Mouse (Mus musculus): Measurements from ENCODE around the gene Rab1b. TPM values are rescaled to one million over a fixed set of nuclear protein-coding genes. Genes with fewer than 3 reads are reported as not detected.

Rab1b gene
- polyA plus RNA-seq, 1 experiment from 2014 or later = 211 TPM

DNA sequence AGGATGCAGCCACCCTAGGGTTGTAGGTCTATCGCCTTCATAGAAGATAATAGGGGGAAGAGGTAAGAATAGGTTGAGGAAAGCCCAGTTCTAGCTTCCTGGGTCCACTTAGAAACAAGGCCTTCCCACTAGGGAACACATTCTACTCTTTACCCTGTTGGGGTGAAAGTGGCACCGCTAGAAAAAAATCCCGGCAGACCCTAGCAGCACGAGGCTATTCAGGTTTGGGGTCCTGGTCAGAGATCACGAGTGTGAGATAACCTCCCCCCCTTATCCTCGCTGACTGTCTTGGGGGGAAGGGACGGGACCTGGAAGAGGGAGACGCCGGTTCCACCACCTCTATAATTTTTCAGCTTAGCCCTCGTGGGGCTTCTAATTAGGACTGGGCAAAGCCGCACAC is 35.8 kb downstream of the Rab1b start:
- Histone ChIP-seq H3K9ac (ENCODE audit: low read depth, low read length) (peak overlapping the region; percentile 63), H3K4me3 (ENCODE audit: low read depth, low read length) (peak overlapping the region; percentile 47), H3K27ac (ENCODE audit: low read depth, low read length) (peak overlapping the region; percentile 48; the same call in 1 of the 2 replicates), H3K4me1 (ENCODE audit: control insufficient read depth, insufficient read depth, low read length) (peaks cover 35% of the 10 kb centered on the region), H3K9me3 (replicated peaks; ENCODE audit: control insufficient read depth, low read length) (no peaks in the 10 kb centered on the region), H3K27me3 (ENCODE audit: control insufficient read depth, insufficient read depth, low read length) (peaks cover 18% of the 10 kb centered on the region), H3K4me2 (peak overlapping the region; percentile 94), H3K36me3 (ENCODE audit: control insufficient read depth, insufficient read depth, low read length) (no peaks in the 10 kb centered on the region)
- no peak for ATAC-seq (replicated peaks; ENCODE audit: insufficient number of reproducible peaks, low FRiP score, low TSS enrichment)
- WGBS (ENCODE audit: insufficient replicate concordance) = 5% methylated on average over 11 of the region's 11 CpGs

DNA sequence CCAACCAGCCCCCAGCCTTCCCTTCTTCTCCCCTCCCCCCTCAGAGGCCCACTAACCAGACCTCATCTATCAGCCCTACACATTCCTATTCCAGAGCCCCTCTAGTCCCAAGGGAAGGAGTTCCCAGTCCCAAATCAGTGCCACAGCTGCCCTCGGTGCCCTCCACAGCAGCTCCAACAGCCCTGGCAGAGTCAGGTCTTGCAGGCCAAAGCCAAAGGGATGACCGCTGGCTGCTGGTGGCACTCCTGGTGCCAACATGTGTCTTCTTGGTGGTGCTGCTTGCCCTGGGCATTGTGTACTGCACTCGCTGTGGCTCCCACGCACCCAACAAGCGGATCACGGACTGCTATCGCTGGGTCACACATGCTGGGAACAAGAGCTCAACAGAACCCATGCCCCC is 36.9 kb downstream of the Rab1b start:
- H3K27me3 ChIP-seq (ENCODE audit: control insufficient read depth, insufficient read depth, low read length) = peaks cover 18% of the 10 kb centered on the region
- peaks cover 42% of the 10 kb centered on the region for H3K4me1 ChIP-seq (ENCODE audit: control insufficient read depth, insufficient read depth, low read length)
- ATAC-seq (replicated peaks; ENCODE audit: insufficient number of reproducible peaks, low FRiP score, low TSS enrichment) = no peak
- H3K4me3 ChIP-seq (ENCODE audit: low read depth, low read length) = 0 out of 2 replicates have a peak overlapping the region, but pooled peaks have one; percentile 0
- H3K36me3 ChIP-seq (ENCODE audit: control insufficient read depth, insufficient read depth, low read length) = no peaks in the 10 kb centered on the region
- H3K4me2 ChIP-seq = peak overlapping the region; percentile 94
- no peaks in the 10 kb centered on the region for H3K9me3 ChIP-seq (replicated peaks; ENCODE audit: control insufficient read depth, low read length)
- H3K9ac ChIP-seq (ENCODE audit: low read depth, low read length) = no peak overlapping the region
- no peak overlapping the region for H3K27ac ChIP-seq (ENCODE audit: low read depth, low read length)
- WGBS (ENCODE audit: insufficient replicate concordance) = 70% methylated on average over 7 of the region's 7 CpGs

DNA sequence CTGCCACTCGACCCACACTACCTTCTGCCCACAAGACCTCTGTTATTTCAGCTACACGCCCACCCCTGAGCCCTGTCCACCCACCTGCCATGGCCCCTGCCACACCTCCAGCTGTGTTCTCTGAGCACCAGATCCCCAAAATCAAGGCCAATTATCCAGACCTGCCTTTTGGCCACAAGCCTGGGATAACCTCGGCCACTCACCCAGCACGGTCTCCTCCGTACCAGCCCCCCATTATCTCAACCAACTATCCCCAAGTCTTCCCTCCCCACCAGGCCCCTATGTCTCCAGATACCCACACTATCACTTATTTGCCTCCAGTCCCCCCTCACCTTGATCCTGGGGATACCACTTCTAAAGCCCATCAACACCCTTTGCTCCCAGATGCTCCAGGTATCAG is 37.4 kb downstream of the Rab1b start:
- H3K36me3 ChIP-seq (ENCODE audit: control insufficient read depth, insufficient read depth, low read length) = no peaks in the 10 kb centered on the region
- no peak overlapping the region for H3K4me3 ChIP-seq (ENCODE audit: low read depth, low read length)
- no peak overlapping the region for H3K27ac ChIP-seq (ENCODE audit: low read depth, low read length)
- H3K9me3 ChIP-seq (replicated peaks; ENCODE audit: control insufficient read depth, low read length) = no peaks in the 10 kb centered on the region
- ATAC-seq (replicated peaks; ENCODE audit: insufficient number of reproducible peaks, low FRiP score, low TSS enrichment) = no peak
- H3K4me2 ChIP-seq = peak overlapping the region; percentile 94
- peaks cover 15% of the 10 kb centered on the region for H3K27me3 ChIP-seq (ENCODE audit: control insufficient read depth, insufficient read depth, low read length)
- H3K4me1 ChIP-seq (ENCODE audit: control insufficient read depth, insufficient read depth, low read length) = peaks cover 44% of the 10 kb centered on the region
- 0 out of 2 replicates have a peak overlapping the region, but pooled peaks have one; percentile 16 for H3K9ac ChIP-seq (ENCODE audit: low read depth, low read length)
- 69% methylated on average over 5 of the region's 5 CpGs for WGBS (ENCODE audit: insufficient replicate concordance)

DNA sequence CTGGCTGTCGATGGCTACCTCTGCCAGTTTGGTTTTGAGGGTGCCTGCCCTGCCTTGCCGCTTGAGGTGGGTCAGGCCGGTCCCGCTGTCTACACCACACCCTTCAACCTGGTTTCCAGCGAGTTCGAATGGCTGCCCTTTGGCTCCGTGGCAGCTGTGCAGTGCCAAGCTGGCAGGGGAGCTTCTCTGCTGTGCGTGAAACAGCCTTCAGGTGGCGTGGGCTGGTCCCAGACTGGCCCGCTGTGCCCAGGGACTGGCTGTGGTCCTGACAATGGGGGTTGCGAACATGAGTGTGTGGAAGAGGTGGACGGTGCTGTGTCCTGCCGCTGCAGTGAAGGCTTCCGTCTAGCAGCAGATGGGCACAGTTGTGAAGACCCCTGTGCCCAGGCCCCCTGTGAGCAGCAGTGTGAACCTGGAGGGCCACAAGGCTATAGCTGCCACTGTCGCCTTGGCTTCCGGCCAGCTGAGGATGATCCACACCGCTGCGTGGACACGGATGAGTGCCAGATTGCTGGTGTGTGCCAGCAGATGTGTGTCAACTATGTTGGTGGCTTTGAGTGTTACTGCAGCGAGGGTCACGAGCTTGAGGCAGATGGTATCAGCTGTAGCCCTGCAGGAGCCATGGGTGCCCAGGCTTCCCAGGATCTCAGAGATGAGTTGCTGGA is 38.2 kb downstream of the Rab1b start:
- ATAC-seq (replicated peaks; ENCODE audit: insufficient number of reproducible peaks, low FRiP score, low TSS enrichment) = no peak
- no peak overlapping the region for H3K27ac ChIP-seq (ENCODE audit: low read depth, low read length)
- peaks cover 44% of the 10 kb centered on the region for H3K4me1 ChIP-seq (ENCODE audit: control insufficient read depth, insufficient read depth, low read length)
- H3K4me3 ChIP-seq (ENCODE audit: low read depth, low read length) = peak overlapping the region; percentile 58
- peaks cover 13% of the 10 kb centered on the region for H3K27me3 ChIP-seq (ENCODE audit: control insufficient read depth, insufficient read depth, low read length)
- no peaks in the 10 kb centered on the region for H3K9me3 ChIP-seq (replicated peaks; ENCODE audit: control insufficient read depth, low read length)
- WGBS (ENCODE audit: insufficient replicate concordance) = 42% methylated on average over 21 of the region's 21 CpGs
- H3K4me2 ChIP-seq = peak overlapping the region; percentile 94
- H3K9ac ChIP-seq (ENCODE audit: low read depth, low read length) = peak overlapping the region; percentile 71
- H3K36me3 ChIP-seq (ENCODE audit: control insufficient read depth, insufficient read depth, low read length) = no peaks in the 10 kb centered on the region

DNA sequence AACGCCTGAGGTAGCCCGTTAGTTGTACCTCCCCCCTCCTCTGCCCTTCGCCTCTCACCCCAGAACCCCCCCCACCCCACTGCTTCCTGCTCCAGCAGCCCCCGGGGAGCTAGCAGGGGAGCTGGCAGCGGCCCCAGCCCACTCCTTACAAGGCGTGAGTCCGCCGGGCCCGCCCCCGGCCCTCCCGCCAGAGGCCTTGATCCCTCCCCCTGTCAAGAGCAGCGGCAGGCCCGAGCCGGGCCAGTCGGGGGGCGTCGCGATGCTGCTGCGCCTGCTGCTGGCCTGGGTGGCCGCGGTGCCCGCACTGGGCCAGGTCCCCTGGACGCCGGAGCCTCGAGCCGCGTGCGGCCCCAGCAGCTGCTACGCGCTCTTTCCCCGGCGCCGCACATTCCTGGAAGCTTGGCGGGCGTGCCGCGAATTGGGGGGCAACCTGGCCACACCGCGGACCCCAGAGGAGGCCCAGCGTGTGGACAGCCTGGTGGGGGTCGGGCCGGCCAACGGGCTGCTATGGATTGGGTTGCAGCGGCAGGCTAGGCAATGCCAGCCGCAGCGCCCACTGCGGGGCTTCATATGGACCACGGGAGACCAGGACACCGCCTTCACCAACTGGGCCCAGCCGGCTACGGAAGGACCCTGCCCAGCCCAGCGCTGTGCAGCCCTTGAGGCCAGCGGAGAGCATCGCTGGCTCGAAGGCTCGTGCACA is 38.9 kb downstream of the Rab1b start, which contains the start of gene Cd248:
TSS of gene Cd248 (plus strand) at position 212 of the 703 bp plus-strand sequence.
- Histone ChIP-seq H3K9me3 (replicated peaks; ENCODE audit: control insufficient read depth, low read length) (no peaks in the 10 kb centered on the region), H3K27me3 (ENCODE audit: control insufficient read depth, insufficient read depth, low read length) (peaks cover 13% of the 10 kb centered on the region), H3K4me2 (peak within 1 kb of the TSS; percentile 94), H3K4me3 (ENCODE audit: low read depth, low read length) (peak within 1 kb of the TSS; percentile 58), H3K36me3 (ENCODE audit: control insufficient read depth, insufficient read depth, low read length) (no peaks in the 10 kb centered on the region), H3K9ac (ENCODE audit: low read depth, low read length) (peak within 1 kb of the TSS; percentile 71), H3K4me1 (ENCODE audit: control insufficient read depth, insufficient read depth, low read length) (peaks cover 44% of the 10 kb centered on the region), H3K27ac (ENCODE audit: low read depth, low read length) (peak within 1 kb of the TSS; percentile 85)
- 1% methylated on average over 50 of the region's 56 CpGs for WGBS (ENCODE audit: insufficient replicate concordance)
- ATAC-seq (replicated peaks; ENCODE audit: insufficient number of reproducible peaks, low FRiP score, low TSS enrichment) = peak; percentile 46

DNA sequence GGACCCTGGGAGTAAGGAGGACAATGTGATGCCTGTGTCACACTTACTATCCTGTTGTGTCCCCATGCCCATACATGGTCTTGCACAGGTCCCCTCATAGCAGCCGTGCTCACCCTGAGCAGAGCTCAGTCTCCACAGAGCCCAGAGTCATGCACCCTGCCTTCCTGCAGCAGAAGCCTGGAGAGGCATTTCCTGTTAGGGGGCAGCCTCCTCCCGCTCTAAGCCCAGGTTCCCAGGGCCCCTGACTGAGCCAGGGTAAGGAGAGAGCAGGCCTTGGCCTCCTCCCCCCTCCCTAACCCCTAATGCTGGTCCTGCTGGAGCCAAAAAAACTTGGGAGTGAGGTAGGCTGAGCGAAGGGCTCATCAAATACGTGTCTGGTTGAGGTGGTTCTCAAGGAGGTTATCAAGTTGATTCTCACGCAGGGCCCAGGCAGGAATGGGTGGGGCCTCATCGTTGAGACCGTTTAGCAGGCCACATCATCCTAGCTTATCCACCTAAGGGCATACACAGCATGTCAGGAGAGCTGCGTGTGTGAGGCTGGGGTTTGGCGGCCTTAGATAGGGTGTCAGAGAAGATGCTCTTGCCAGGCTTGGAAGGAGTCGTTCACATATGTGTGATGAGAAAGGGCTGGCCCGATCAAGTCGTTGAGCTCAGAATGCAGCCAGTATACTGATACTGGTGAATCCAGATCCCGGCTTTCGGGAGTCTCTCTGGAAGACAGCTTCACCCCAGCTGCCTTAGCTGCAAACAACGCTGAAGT is 39.7 kb downstream of the Rab1b start:
- Histone ChIP-seq H3K4me2 (peak overlapping the region; percentile 94), H3K27me3 (ENCODE audit: control insufficient read depth, insufficient read depth, low read length) (peaks cover 13% of the 10 kb centered on the region), H3K4me1 (ENCODE audit: control insufficient read depth, insufficient read depth, low read length) (peaks cover 39% of the 10 kb centered on the region), H3K27ac (ENCODE audit: low read depth, low read length) (peak overlapping the region; percentile 85), H3K9me3 (replicated peaks; ENCODE audit: control insufficient read depth, low read length) (no peaks in the 10 kb centered on the region), H3K4me3 (ENCODE audit: low read depth, low read length) (peak overlapping the region; percentile 58), H3K36me3 (ENCODE audit: control insufficient read depth, insufficient read depth, low read length) (no peaks in the 10 kb centered on the region), H3K9ac (ENCODE audit: low read depth, low read length) (peak overlapping the region; percentile 71; the same call in 1 of the 2 replicates)
- ATAC-seq (replicated peaks; ENCODE audit: insufficient number of reproducible peaks, low FRiP score, low TSS enrichment) = no peak
- WGBS (ENCODE audit: insufficient replicate concordance) = 1% methylated on average over 15 of the region's 15 CpGs

DNA sequence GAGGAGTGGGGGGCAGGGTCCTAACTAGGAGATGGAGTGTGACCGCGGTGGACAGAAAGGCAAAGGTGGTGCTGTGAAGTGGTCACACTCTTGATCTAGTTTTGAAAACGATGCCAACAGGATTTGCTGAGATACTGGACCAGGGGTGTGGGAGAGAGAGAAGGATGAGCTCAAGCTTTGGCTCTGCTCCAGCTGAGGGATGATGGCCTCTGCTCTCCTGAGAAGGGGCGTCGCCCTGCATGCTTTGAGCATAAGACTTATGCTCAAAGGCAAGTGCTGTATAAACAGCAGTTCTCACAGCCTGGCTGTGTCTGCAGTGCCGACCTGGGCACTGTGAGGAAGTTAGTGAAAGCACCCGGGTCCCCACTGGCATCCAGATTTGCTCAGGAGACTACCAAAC is 41.8 kb downstream of the Rab1b start:
- Histone ChIP-seq H3K9ac (ENCODE audit: low read depth, low read length) (0 out of 2 replicates have a peak overlapping the region, but pooled peaks have one; percentile 16), H3K4me3 (ENCODE audit: low read depth, low read length) (no peak overlapping the region), H3K36me3 (ENCODE audit: control insufficient read depth, insufficient read depth, low read length) (no peaks in the 10 kb centered on the region), H3K4me1 (ENCODE audit: control insufficient read depth, insufficient read depth, low read length) (peaks cover 44% of the 10 kb centered on the region), H3K9me3 (replicated peaks; ENCODE audit: control insufficient read depth, low read length) (no peaks in the 10 kb centered on the region), H3K4me2 (no peak overlapping the region), H3K27ac (ENCODE audit: low read depth, low read length) (0 out of 2 replicates have a peak overlapping the region, but pooled peaks have one; percentile 35), H3K27me3 (ENCODE audit: control insufficient read depth, insufficient read depth, low read length) (peaks cover 13% of the 10 kb centered on the region)
- no peak for ATAC-seq (replicated peaks; ENCODE audit: insufficient number of reproducible peaks, low FRiP score, low TSS enrichment)
- 64% methylated on average over 7 of the region's 7 CpGs for WGBS (ENCODE audit: insufficient replicate concordance)

DNA sequence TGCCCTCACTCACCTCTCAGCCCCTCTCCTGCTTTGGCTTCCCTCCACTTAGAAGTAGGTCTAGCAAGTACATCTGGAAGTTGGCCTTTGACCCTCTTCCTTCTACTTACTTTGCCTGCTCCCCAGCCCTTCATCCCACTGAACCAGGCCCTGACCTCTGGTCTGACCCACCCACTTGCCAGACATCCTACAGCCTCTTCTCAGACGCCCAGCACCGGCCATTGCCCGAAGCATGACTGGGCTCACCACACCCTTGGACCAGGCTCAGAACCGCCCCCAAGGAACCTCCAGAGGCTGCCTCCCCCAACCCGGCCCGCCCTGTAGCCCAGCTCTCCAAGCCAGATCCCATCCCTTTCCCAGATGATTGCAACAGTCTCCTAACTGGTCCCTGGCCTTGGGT is 44.4 kb downstream of the Rab1b start:
- no peaks in the 10 kb centered on the region for H3K36me3 ChIP-seq (ENCODE audit: control insufficient read depth, insufficient read depth, low read length)
- WGBS (ENCODE audit: insufficient replicate concordance) = 58% methylated on average over 6 of the region's 6 CpGs
- no peak overlapping the region for H3K4me3 ChIP-seq (ENCODE audit: low read depth, low read length)
- no peaks in the 10 kb centered on the region for H3K9me3 ChIP-seq (replicated peaks; ENCODE audit: control insufficient read depth, low read length)
- no peak for ATAC-seq (replicated peaks; ENCODE audit: insufficient number of reproducible peaks, low FRiP score, low TSS enrichment)
- H3K4me1 ChIP-seq (ENCODE audit: control insufficient read depth, insufficient read depth, low read length) = peaks cover 48% of the 10 kb centered on the region
- H3K27ac ChIP-seq (ENCODE audit: low read depth, low read length) = no peak overlapping the region
- H3K27me3 ChIP-seq (ENCODE audit: control insufficient read depth, insufficient read depth, low read length) = no peaks in the 10 kb centered on the region
- H3K9ac ChIP-seq (ENCODE audit: low read depth, low read length) = no peak overlapping the region
- no peak overlapping the region for H3K4me2 ChIP-seq

Measured in heart, embryonic 11.5 days (tissue).